ENCODE assay signal across 14 mouse cellular contexts in genomic region chr12:85963160-85963559, GRCm38 (mm10).
A peak's percentile ranks its signal among the peaks of the same experiment; 100 is the strongest.
DNase-seq lines count a peak whose midpoint lies in the region; ATAC-seq and TF ChIP-seq lines count a peak whose summit lies in the region.
"Had no signal": no experiment of that assay in that cellular context is flagged by ENCODE, and none has a peak within 500 bp of the region (broad histone marks: within the 10 kb centered on the region; RNA-seq: fewer than 3 reads in every experiment).

No protein-coding gene starts in this region.

- no peak for ATAC-seq in intestine, embryonic 14.5 days (replicated peaks; ENCODE audit: low FRiP score, low TSS enrichment, low read depth)
- no peak for ATAC-seq in intestine, postnatal 0 days
- no peak for ATAC-seq in lung, postnatal 0 days
- no peak for ATAC-seq in intestine, embryonic 16.5 days
- ATAC-seq in stomach, embryonic 16.5 days (ENCODE audit: insufficient read depth, low FRiP score) = no peak
- ATAC-seq: forebrain, postnatal 0 days; hindbrain, embryonic 16.5 days; Patski had no signal

- peaks cover 9% of the 10 kb centered on the region for H3K4me1 ChIP-seq in intestine, embryonic 14.5 days (replicated peaks; ENCODE audit: control insufficient read depth, insufficient read depth, low read length)
- H3K4me1 ChIP-seq in intestine, postnatal 0 days (replicated peaks; ENCODE audit: control insufficient read depth, insufficient read depth, low read length) = no peaks in the 10 kb centered on the region
- H3K4me1 ChIP-seq in lung, postnatal 0 days (ENCODE audit: insufficient read depth, low read depth, low read length) = peaks cover 13% of the 10 kb centered on the region
- H3K4me1 ChIP-seq in intestine, embryonic 16.5 days (ENCODE audit: control insufficient read depth, insufficient read depth, low read length) = peaks cover 5% of the 10 kb centered on the region; the same call in 1 of the 2 replicates
- peaks cover 16% of the 10 kb centered on the region for H3K4me1 ChIP-seq in stomach, embryonic 16.5 days (ENCODE audit: control insufficient read depth, insufficient read depth, low read length)

- no peak overlapping the region for H3K4me3 ChIP-seq in intestine, embryonic 14.5 days (ENCODE audit: low read depth, low read length)
- no peak overlapping the region for H3K4me3 ChIP-seq in intestine, postnatal 0 days (ENCODE audit: low read depth, low read length)
- H3K4me3 ChIP-seq in lung, postnatal 0 days (ENCODE audit: low read depth, low read length) = no peak overlapping the region
- no peak overlapping the region for H3K4me3 ChIP-seq in intestine, embryonic 16.5 days (ENCODE audit: low read length)
- H3K4me3 ChIP-seq in stomach, embryonic 16.5 days (replicated peaks; ENCODE audit: low read length) = no peak overlapping the region
- H3K4me3 ChIP-seq: liver, embryonic 13.5 days had no signal

- no peak for TF ChIP-seq EP300 in lung, postnatal 0 days (IDR thresholded peaks at IDR 0.05)

- no peak for TF ChIP-seq CTCF in intestine, postnatal 0 days (IDR thresholded peaks at IDR 0.05; ENCODE audit: low read depth)
- no peak for TF ChIP-seq CTCF in lung, postnatal 0 days (IDR thresholded peaks at IDR 0.05)

- H3K4me2 ChIP-seq in intestine, embryonic 14.5 days (ENCODE audit: low read length) = no peak overlapping the region
- H3K4me2 ChIP-seq in intestine, postnatal 0 days (replicated peaks; ENCODE audit: low read depth) = no peak overlapping the region
- no peak overlapping the region for H3K4me2 ChIP-seq in lung, postnatal 0 days (replicated peaks; ENCODE audit: low read depth, low read length)
- no peak overlapping the region for H3K4me2 ChIP-seq in intestine, embryonic 16.5 days (ENCODE audit: low read depth, low read length)
- no peak overlapping the region for H3K4me2 ChIP-seq in stomach, embryonic 16.5 days (ENCODE audit: low read depth, low read length)
- H3K4me2 ChIP-seq: liver, embryonic 13.5 days had no signal

- H3K9ac ChIP-seq in intestine, embryonic 14.5 days (ENCODE audit: low read length) = no peak overlapping the region
- no peak overlapping the region for H3K9ac ChIP-seq in intestine, postnatal 0 days (ENCODE audit: low read depth, low read length)
- no peak overlapping the region for H3K9ac ChIP-seq in lung, postnatal 0 days (replicated peaks; ENCODE audit: low read depth)
- H3K9ac ChIP-seq in intestine, embryonic 16.5 days (ENCODE audit: low read depth, low read length) = no peak overlapping the region
- no peak overlapping the region for H3K9ac ChIP-seq in stomach, embryonic 16.5 days (ENCODE audit: low read length)
- H3K9ac ChIP-seq: forebrain, postnatal 0 days; liver, embryonic 13.5 days had no signal

- no peaks in the 10 kb centered on the region for H3K9me3 ChIP-seq in intestine, embryonic 14.5 days (ENCODE audit: control insufficient read depth, low read length)
- no peaks in the 10 kb centered on the region for H3K9me3 ChIP-seq in intestine, postnatal 0 days (ENCODE audit: control insufficient read depth)
- H3K9me3 ChIP-seq in lung, postnatal 0 days (ENCODE audit: low read length) = no peaks in the 10 kb centered on the region
- no peaks in the 10 kb centered on the region for H3K9me3 ChIP-seq in intestine, embryonic 16.5 days (ENCODE audit: control insufficient read depth, low read length)
- no peaks in the 10 kb centered on the region for H3K9me3 ChIP-seq in stomach, embryonic 16.5 days (replicated peaks; ENCODE audit: control insufficient read depth, low read length)
- H3K9me3 ChIP-seq: liver, embryonic 13.5 days had no signal

- H3K36me3 ChIP-seq in intestine, embryonic 14.5 days (ENCODE audit: control insufficient read depth, insufficient read depth, low read length) = no peaks in the 10 kb centered on the region
- H3K36me3 ChIP-seq in intestine, postnatal 0 days (ENCODE audit: control insufficient read depth, insufficient read depth) = peaks cover 3% of the 10 kb centered on the region; the same call in 1 of the 2 replicates
- H3K36me3 ChIP-seq in lung, postnatal 0 days (ENCODE audit: insufficient read depth, low read length) = no peaks in the 10 kb centered on the region
- no peaks in the 10 kb centered on the region for H3K36me3 ChIP-seq in intestine, embryonic 16.5 days (ENCODE audit: control insufficient read depth, insufficient read depth, low read length)
- H3K36me3 ChIP-seq in stomach, embryonic 16.5 days (ENCODE audit: control insufficient read depth, insufficient read depth, low read length) = no peaks in the 10 kb centered on the region

- H3K27ac ChIP-seq in intestine, embryonic 14.5 days (ENCODE audit: low read depth) = peak overlapping the region; percentile 69; the same call in 1 of the 2 replicates
- no peak overlapping the region for H3K27ac ChIP-seq in intestine, postnatal 0 days (ENCODE audit: low read depth, low read length)
- H3K27ac ChIP-seq in lung, postnatal 0 days (ENCODE audit: low read length) = 0 out of 2 replicates have a peak overlapping the region, but pooled peaks have one; percentile 26
- H3K27ac ChIP-seq in intestine, embryonic 16.5 days (ENCODE audit: low read length) = peak overlapping the region; percentile 17; the same call in 1 of the 2 replicates
- peak overlapping the region; percentile 25; the same call in 1 of the 2 replicates for H3K27ac ChIP-seq in stomach, embryonic 16.5 days (ENCODE audit: low read length)
- H3K27ac ChIP-seq: liver, embryonic 13.5 days had no signal

- H3K27me3 ChIP-seq in intestine, embryonic 14.5 days (replicated peaks; ENCODE audit: control insufficient read depth, insufficient read depth, low read length) = no peaks in the 10 kb centered on the region
- H3K27me3 ChIP-seq in intestine, postnatal 0 days (replicated peaks; ENCODE audit: control insufficient read depth, insufficient read depth, low read length) = no peaks in the 10 kb centered on the region
- H3K27me3 ChIP-seq in lung, postnatal 0 days (replicated peaks; ENCODE audit: insufficient read depth, low read length) = no peaks in the 10 kb centered on the region
- no peaks in the 10 kb centered on the region for H3K27me3 ChIP-seq in intestine, embryonic 16.5 days (replicated peaks; ENCODE audit: control insufficient read depth, insufficient read depth, low read length)
- no peaks in the 10 kb centered on the region for H3K27me3 ChIP-seq in stomach, embryonic 16.5 days (ENCODE audit: control insufficient read depth, insufficient read depth, low read length)
- H3K27me3 ChIP-seq: CH12.LX; liver, embryonic 13.5 days; Patski had no signal

- 63% methylated on average over 2 of the region's 2 CpGs for WGBS in intestine, embryonic 14.5 days
- 46% methylated on average over 2 of the region's 2 CpGs for WGBS in intestine, postnatal 0 days
- 45% methylated on average over 2 of the region's 2 CpGs for WGBS in lung, postnatal 0 days
- WGBS in intestine, embryonic 16.5 days = 64% methylated on average over 2 of the region's 2 CpGs
- WGBS in stomach, embryonic 16.5 days = 49% methylated on average over 2 of the region's 2 CpGs

- DNase-seq in intestine, embryonic 14.5 days (ENCODE audit: low spot score) = no peak
- no peak for DNase-seq in lung, postnatal 0 days (ENCODE audit: low spot score)
- DNase-seq in lung, adult 18-20 months = no peak
- DNase-seq in cerebellum, adult 18-20 months = no peak
- DNase-seq: adrenal gland, adult 2 months; cerebellum, postnatal 36 days; forebrain, postnatal 0 days; liver, embryonic 13.5 days had no signal
